In the genomic region with DNA sequence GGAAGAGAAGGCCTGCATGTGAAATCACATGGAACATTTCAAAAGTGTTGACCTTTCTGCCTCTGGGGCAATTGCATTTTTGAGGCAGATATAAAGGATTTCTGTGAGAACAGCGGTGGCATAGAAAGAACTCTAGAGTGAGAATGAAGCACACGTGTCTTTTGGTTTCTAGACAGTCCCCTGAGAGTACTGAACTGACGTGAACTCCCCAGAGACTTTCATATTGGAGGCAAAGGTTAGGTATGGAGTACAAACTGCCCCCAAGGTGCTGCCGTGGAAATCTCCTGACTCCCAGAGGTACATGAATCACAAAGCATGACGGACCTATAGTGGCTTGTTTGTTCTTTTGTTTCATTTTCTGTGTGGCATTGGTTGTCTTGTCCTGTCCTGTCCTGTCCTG, we compare ENCODE assay signal across 17 mouse cellular contexts.
"Had no signal": no experiment of that assay in that cellular context is flagged by ENCODE, and none has a peak within 500 bp of the region (broad histone marks: within the 10 kb centered on the region; RNA-seq: fewer than 3 reads in every experiment).

No protein-coding gene starts in this region.

- H3K9me3 ChIP-seq: limb, embryonic 12.5 days; lung, embryonic 15.5 days; megakaryocyte, embryonic 14.5 days; midbrain, embryonic 15.5 days; neural tube, embryonic 12.5 days had no signal

- H3K27ac ChIP-seq: kidney, postnatal 0 days; limb, embryonic 12.5 days; lung, embryonic 15.5 days; macrophage; midbrain, embryonic 15.5 days; neural tube, embryonic 12.5 days had no signal

- H3K36me3 ChIP-seq: limb, embryonic 12.5 days; lung, embryonic 15.5 days; midbrain, embryonic 15.5 days; neural tube, embryonic 12.5 days had no signal

- H3K9ac ChIP-seq: limb, embryonic 12.5 days; lung, embryonic 15.5 days; midbrain, embryonic 15.5 days; neural tube, embryonic 12.5 days had no signal

- ATAC-seq: intestine, postnatal 0 days; midbrain, embryonic 15.5 days had no signal

- DNase-seq: kidney, adult 9 months; kidney, postnatal 36 days; layer of hippocampus, adult 9-11 months; layer of hippocampus, postnatal 36 days; liver; lung, postnatal 14 days; retina, postnatal 1 day; right cerebral cortex, postnatal 4 days had no signal

- H3K27me3 ChIP-seq: limb, embryonic 12.5 days; lung, embryonic 15.5 days; midbrain, embryonic 15.5 days had no signal

- H3K4me1 ChIP-seq: limb, embryonic 12.5 days; midbrain, embryonic 15.5 days had no signal

- H3K4me2 ChIP-seq: limb, embryonic 12.5 days; lung, embryonic 15.5 days; midbrain, embryonic 11.5 days; midbrain, embryonic 15.5 days; neural tube, embryonic 12.5 days had no signal

- H3K4me3 ChIP-seq: limb, embryonic 12.5 days; lung, embryonic 15.5 days; megakaryocyte, embryonic 14.5 days; midbrain, embryonic 15.5 days; neural tube, embryonic 12.5 days had no signal
